Mouse (Mus musculus) embryonic facial prominence, embryonic 15.5 days (tissue): ENCODE results near the gene Abhd2. TPM values are rescaled to one million over a fixed set of nuclear protein-coding genes. Genes with fewer than 3 reads are reported as not detected.

Source experiments
- ATAC-seq: fragments of 200-750 bp; cut with Nextera tagmentation; 2 replicates; pipeline ENCODE4 v1.8.0; 2017; ENCODE audit warnings: low read depth, moderate TSS enrichment; ENCODE audit not compliant: insufficient number of reproducible peaks, low FRiP score, low TSS enrichment
- H3K27ac ChIP-seq: fragments of 300-500 bp; sonication (generic); replicated peaks from 2 replicates; pipeline ENCODE4 v1.5.1; 2015; ENCODE audit warnings: mild to moderate bottlenecking, inconsistent platforms
- H3K27me3 ChIP-seq: fragments of 300-500 bp; sonication (generic); 2 replicates; pipeline ENCODE4 v1.6.1; 2015; ENCODE audit warnings: inconsistent platforms
- H3K36me3 ChIP-seq: fragments of 300-500 bp; sonication (generic); 2 replicates; pipeline ENCODE4 v1.6.1; 2015; ENCODE audit warnings: mild to moderate bottlenecking, inconsistent platforms
- H3K4me1 ChIP-seq: fragments of 300-500 bp; sonication (generic); 2 replicates; pipeline ENCODE4 v1.6.1; 2015; ENCODE audit warnings: inconsistent platforms
- H3K4me2 ChIP-seq: fragments of 300-500 bp; sonication (generic); replicated peaks from 2 replicates; pipeline ENCODE4 v1.6.1; 2015; ENCODE audit warnings: mild to moderate bottlenecking, inconsistent platforms
- H3K4me3 ChIP-seq: fragments of 300-500 bp; sonication (generic); replicated peaks from 2 replicates; pipeline ENCODE4 v1.5.1; 2015; ENCODE audit warnings: mild to moderate bottlenecking, inconsistent platforms
- H3K9ac ChIP-seq: fragments of 300-500 bp; sonication (generic); 2 replicates; pipeline ENCODE4 v1.6.1; 2015; ENCODE audit warnings: inconsistent platforms
- H3K9me3 ChIP-seq: fragments of 300-500 bp; sonication (generic); replicated peaks from 2 replicates; pipeline ENCODE4 v1.6.1; 2016; ENCODE audit warnings: inconsistent platforms
- WGBS: fragments of 180-500 bp; shearing (Covaris S2); methylation state at CpG from one replicate; pipeline ENCODE4 v1.1.7; 2015; 5-methylcytosine and 5-hydroxymethylcytosine counted together
- polyA plus RNA-seq: library from polyadenylated mRNA; unstranded; fragments of >200 nt; fragmentation: Nextera tagmentation; extraction: Ambion mirVana; gene quantifications from 2 replicates; pipeline ENCODE4 v1.2.1, GENCODE M21; 2015

The Abhd2 gene
- polyA plus RNA-seq, 1 experiment from 2014 or later, result 13.6 TPM

DNA sequence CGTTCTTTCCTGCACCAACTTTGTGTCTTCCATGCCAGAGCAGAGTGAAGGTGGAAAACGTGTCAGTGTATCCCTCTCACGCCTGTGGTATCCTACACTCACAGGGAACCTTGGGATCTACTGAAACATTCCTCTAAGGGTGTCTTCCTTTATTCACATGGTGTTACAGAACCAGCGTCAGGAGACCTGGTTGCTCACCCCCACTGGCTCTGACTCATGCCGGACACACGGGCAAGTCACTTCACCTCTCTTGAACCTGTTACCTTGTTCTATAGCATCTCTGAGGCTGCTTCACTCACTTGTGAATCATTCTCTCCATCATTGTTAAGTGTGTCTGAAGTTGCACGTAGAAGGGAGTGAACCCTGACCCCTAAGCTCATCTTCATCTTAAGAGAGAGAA, 89.8 kb downstream of the Abhd2 start:
- H3K4me1 ChIP-seq, result no peaks in the 10 kb centered on the region
- no peak overlapping the region for H3K4me3 ChIP-seq
- ATAC-seq, result no peak
- no peak overlapping the region for H3K9ac ChIP-seq
- peaks cover 31% of the 10 kb centered on the region for H3K36me3 ChIP-seq
- H3K4me2 ChIP-seq, result no peak overlapping the region
- WGBS, result 88% methylated on average over 7 of the region's 7 CpGs
- no peaks in the 10 kb centered on the region for H3K9me3 ChIP-seq
- H3K27me3 ChIP-seq, result no peaks in the 10 kb centered on the region
- 0 out of 2 replicates have a peak overlapping the region, but pooled peaks have one; percentile 22 for H3K27ac ChIP-seq

- Histone ChIP-seq H3K4me1 (no peaks in the 10 kb centered on the region), H3K9me3 (no peaks in the 10 kb centered on the region), H3K4me3 (no peak overlapping the region), H3K9ac (no peak overlapping the region), H3K27ac (0 out of 2 replicates have a peak overlapping the region, but pooled peaks have one; percentile 17), H3K27me3 (no peaks in the 10 kb centered on the region), H3K4me2 (no peak overlapping the region), H3K36me3 (peaks cover 24% of the 10 kb centered on the region)
- ATAC-seq, result no peak
- 63% methylated on average over 8 of the region's 8 CpGs for WGBS
Measured at GRCm38 (mm10) chr7:79363370-79364043, 90.5 kb downstream of the Abhd2 start.

DNA sequence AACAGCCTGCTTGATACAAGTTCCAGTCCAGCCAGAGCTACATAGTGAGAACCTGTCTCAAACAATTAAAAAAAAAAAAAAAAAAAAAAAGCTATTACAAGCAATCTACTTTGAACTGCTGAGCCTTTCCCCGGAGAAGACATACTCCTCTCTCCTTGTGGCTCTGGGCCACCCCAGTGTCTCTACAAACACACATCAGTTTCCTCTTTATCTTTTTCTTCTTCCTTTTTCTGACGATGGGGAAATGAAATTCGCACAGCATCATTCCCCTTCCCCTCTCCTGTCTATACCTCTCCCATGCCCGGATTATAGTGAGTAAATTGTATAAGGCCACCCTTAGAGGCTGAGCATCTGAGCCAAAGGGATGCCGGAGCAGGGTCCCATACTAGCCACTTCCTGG, 95.7 kb downstream of the Abhd2 start:
- Histone ChIP-seq H3K27me3 (no peaks in the 10 kb centered on the region), H3K9me3 (no peaks in the 10 kb centered on the region), H3K4me1 (no peaks in the 10 kb centered on the region), H3K4me3 (no peak overlapping the region), H3K27ac (no peak overlapping the region), H3K4me2 (no peak overlapping the region), H3K9ac (no peak overlapping the region), H3K36me3 (0 out of 2 replicates have a peak, but pooled peaks cover 3% of the 10 kb centered on the region)
- WGBS, result 79% methylated on average over 5 of the region's 5 CpGs
- no peak for ATAC-seq

- Histone ChIP-seq H3K4me3 (no peak overlapping the region), H3K4me1 (no peaks in the 10 kb centered on the region), H3K36me3 (0 out of 2 replicates have a peak, but pooled peaks cover 3% of the 10 kb centered on the region), H3K9ac (no peak overlapping the region), H3K4me2 (no peak overlapping the region), H3K9me3 (no peaks in the 10 kb centered on the region), H3K27ac (no peak overlapping the region), H3K27me3 (no peaks in the 10 kb centered on the region)
- no peak for ATAC-seq
- 28% methylated on average over 4 of the region's 4 CpGs for WGBS
Measured at GRCm38 (mm10) chr7:79369416-79369815, 96.4 kb downstream of the Abhd2 start.

- Histone ChIP-seq H3K36me3 (no peaks in the 10 kb centered on the region), H3K27me3 (no peaks in the 10 kb centered on the region), H3K4me3 (no peak overlapping the region), H3K27ac (no peak overlapping the region), H3K9ac (no peak overlapping the region), H3K9me3 (no peaks in the 10 kb centered on the region), H3K4me2 (no peak overlapping the region), H3K4me1 (no peaks in the 10 kb centered on the region)
- no peak for ATAC-seq
- WGBS, result 43% methylated on average over 10 of the region's 10 CpGs
Measured at GRCm38 (mm10) chr7:79371321-79371879, 98.4 kb downstream of the Abhd2 start.

DNA sequence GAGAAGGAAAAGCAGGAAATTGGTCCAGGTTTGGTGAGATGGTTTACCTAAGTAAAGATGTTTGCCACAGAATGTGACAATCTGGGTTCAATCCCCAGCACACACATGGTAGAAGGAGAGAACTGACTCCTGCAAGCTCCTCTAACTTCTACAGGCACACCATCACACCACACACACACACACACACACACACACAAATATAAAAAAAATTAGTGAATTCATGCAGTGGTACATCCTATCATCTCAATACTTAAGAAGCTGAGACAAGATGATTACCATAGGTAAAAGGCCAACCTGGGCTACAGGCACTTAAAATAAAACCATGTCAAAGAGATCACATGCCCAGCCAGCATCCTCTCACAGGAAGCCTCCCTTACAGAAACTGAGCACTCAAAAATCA, 101.0 kb downstream of the Abhd2 start:
- Histone ChIP-seq H3K9ac (no peak overlapping the region), H3K4me1 (no peaks in the 10 kb centered on the region), H3K4me3 (no peak overlapping the region), H3K9me3 (no peaks in the 10 kb centered on the region), H3K27me3 (no peaks in the 10 kb centered on the region), H3K27ac (no peak overlapping the region), H3K4me2 (no peak overlapping the region), H3K36me3 (no peaks in the 10 kb centered on the region)
- no peak for ATAC-seq

DNA sequence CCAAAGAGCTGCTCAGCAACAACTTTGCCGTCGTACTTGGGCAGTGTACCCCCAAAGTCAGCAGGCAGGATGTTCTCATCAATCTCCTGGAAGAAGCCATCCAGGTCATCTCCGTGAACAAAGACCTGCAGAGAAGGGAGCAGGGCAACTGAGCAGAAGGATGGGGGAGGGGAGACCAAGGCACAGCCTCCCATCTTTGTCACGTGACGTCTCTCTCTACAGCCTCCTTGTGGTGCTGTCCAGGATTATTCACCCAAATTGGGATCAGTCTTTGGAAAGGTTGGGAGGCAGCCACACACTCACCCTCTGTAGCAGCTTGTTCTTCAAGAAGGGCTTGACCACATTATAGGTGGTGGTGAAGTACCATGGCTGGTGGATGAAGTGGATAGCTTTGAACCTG, 102.6 kb downstream of the Abhd2 start:
- Histone ChIP-seq H3K4me1 (no peaks in the 10 kb centered on the region), H3K4me3 (no peak overlapping the region), H3K27me3 (no peaks in the 10 kb centered on the region), H3K9ac (no peak overlapping the region), H3K27ac (no peak overlapping the region), H3K4me2 (no peak overlapping the region), H3K36me3 (no peaks in the 10 kb centered on the region), H3K9me3 (no peaks in the 10 kb centered on the region)
- ATAC-seq, result no peak
- WGBS, result 75% methylated on average over 5 of the region's 5 CpGs

DNA sequence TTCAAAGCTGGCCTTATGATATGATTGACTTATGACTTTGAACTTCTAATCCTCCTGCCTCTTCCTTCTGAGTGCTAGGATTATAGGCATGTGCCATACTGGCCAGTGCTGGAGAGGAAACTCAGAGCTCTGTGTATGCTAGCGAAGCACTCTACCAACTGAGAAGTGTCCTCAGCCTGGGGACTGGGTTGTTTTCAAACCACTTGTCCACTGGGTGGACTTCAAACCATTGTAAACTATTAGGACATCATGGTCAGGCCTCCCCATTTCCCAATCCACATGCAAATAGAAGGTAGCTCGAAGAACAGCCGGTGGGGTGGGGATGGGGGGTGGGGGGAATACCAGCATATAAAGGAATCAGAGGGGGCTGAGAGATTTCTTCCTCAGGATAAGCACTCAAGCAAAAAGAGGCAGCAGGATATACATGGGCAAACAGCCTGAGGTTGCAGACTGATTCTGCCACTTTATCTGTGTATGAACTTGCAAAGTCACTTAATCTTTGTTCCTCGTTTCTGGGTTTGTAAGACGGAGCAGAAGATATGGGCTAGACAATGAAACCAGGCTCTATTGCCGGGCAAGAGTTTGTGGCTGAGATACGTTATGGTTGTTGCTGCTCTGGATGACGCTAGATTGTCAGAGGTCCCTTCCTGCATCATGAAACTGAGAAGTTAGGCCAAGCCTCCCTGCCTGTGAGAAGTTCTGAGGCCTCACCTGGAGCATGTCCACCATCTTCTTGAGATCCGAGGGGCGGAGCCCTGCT, 103.7 kb downstream of the Abhd2 start:
- H3K4me1 ChIP-seq, result no peaks in the 10 kb centered on the region
- no peaks in the 10 kb centered on the region for H3K9me3 ChIP-seq
- H3K4me3 ChIP-seq, result no peak overlapping the region
- ATAC-seq, result no peak
- WGBS, result 84% methylated on average over 10 of the region's 10 CpGs
- no peaks in the 10 kb centered on the region for H3K27me3 ChIP-seq
- H3K27ac ChIP-seq, result no peak overlapping the region
- no peaks in the 10 kb centered on the region for H3K36me3 ChIP-seq
- no peak overlapping the region for H3K9ac ChIP-seq
- no peak overlapping the region for H3K4me2 ChIP-seq

DNA sequence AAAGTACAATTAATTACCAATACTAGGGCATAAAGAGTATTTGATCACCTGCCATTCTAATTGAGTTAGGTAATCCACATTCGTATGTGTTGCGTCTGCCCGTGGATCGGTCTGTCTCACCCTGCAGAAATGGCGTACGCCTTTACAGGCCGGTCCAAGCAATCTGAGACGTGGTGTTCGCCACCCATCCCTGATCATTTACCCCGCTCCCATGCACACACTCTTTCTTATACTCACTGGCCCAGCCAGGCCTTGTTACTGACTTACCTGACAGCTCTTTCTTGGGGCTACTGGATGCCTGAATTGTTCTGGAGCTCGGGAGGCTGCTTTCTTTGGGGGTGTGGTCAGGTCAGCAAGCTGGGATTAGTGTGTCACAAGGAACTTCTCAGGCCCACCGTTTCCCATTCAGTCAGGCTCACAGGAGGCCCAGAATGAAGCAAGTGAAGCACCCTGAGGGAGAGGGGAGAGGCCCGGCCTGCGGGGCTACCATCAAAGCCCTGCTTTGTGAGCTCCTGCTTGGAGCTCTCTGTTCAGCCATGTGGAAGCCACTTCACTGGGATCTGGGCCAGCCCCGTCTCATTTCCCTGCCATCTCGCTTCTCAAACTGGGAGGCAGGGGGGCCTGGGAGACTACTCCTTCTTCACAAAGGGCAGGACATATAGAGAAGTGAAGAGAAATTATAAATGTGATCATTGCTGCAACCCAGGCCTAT, 113.6 kb downstream of the Abhd2 start, which contains the start of gene Rlbp1:
TSS of gene Rlbp1 (minus strand) at position 627 of the 712 bp plus-strand sequence.
- Histone ChIP-seq H3K9me3 (no peaks in the 10 kb centered on the region), H3K27ac (no peak within 1 kb of the TSS), H3K9ac (no peak within 1 kb of the TSS), H3K4me2 (no peak within 1 kb of the TSS), H3K4me3 (no peak within 1 kb of the TSS), H3K27me3 (no peaks in the 10 kb centered on the region), H3K36me3 (no peaks in the 10 kb centered on the region), H3K4me1 (0 out of 2 replicates have a peak, but pooled peaks cover 2% of the 10 kb centered on the region)
- 58% methylated on average over 16 of the region's 16 CpGs for WGBS
- ATAC-seq, result no peak

DNA sequence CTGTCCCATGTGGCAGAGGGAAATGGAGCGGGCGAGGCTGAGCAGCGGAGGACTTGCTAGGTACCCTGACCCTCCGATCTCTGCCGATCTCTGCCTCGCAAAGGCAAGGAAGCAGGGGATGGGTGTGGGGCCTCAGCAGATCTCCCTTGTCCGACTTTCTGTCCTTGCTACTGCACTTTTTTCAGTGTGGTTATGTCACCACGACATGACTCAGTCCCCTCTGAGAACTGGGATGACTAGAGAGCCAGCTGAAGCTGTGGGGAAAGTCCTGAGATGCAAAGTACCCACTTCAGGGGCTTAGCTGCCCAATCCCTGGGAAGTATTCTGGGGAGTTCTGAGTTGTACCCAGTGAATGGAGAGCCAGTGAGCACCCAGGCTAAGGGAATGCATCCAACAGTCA, 114.1 kb downstream of the Abhd2 start:
- H3K27me3 ChIP-seq, result no peaks in the 10 kb centered on the region
- 0 out of 2 replicates have a peak, but pooled peaks cover 2% of the 10 kb centered on the region for H3K4me1 ChIP-seq
- no peak for ATAC-seq
- H3K4me3 ChIP-seq, result no peak overlapping the region
- H3K9ac ChIP-seq, result no peak overlapping the region
- H3K4me2 ChIP-seq, result no peak overlapping the region
- H3K36me3 ChIP-seq, result no peaks in the 10 kb centered on the region
- no peak overlapping the region for H3K27ac ChIP-seq
- WGBS, result 66% methylated on average over 8 of the region's 8 CpGs
- H3K9me3 ChIP-seq, result no peaks in the 10 kb centered on the region

- no peaks in the 10 kb centered on the region for H3K9me3 ChIP-seq
- no peak for ATAC-seq
- no peak overlapping the region for H3K27ac ChIP-seq
Measured at GRCm38 (mm10) chr7:79387991-79388390, 115.0 kb downstream of the Abhd2 start.

More at GRCm38 (mm10) chr7:79387991-79388390, 115.0 kb downstream of the Abhd2 start:
- 36% methylated on average over 7 of the region's 7 CpGs for WGBS
- H3K4me1 ChIP-seq, result 0 out of 2 replicates have a peak, but pooled peaks cover 5% of the 10 kb centered on the region
- no peak overlapping the region for H3K4me3 ChIP-seq
- no peaks in the 10 kb centered on the region for H3K36me3 ChIP-seq
- no peak overlapping the region for H3K9ac ChIP-seq
- no peaks in the 10 kb centered on the region for H3K27me3 ChIP-seq
- H3K4me2 ChIP-seq, result no peak overlapping the region
